Mouse (Mus musculus): ENCODE measurements around the gene Gm10097.

Gene Gm10097

GRCm38 (mm10) chr10:5083716-5084115, 14.7 kb downstream of the Gm10097 start:
- DNase-seq (ENCODE audit: low spot score in 2 of 2) = no peak

DNA sequence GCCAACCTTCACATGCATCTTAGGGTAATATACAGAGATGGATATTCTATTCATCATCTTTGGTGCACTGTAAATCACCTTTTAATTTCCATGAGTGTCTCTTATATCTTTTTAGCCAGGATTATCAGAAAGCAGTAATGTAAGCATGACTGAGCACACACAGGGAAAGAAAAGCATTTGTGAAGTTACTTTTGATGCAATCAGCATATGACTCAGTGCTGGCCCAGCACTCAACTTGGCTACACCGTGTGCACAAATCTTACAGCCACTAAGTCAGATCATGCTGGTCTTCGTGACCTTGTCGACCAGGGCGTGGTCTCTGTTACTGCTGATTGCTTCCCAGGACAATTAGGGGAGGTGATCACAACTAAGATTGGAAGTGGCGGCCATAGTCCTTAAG, 16.8 kb downstream of the Gm10097 start:
- no peak for DNase-seq (ENCODE audit: low spot score in 2 of 2)

- no peak for DNase-seq (ENCODE audit: low spot score in 2 of 2)
Observed at GRCm38 (mm10) chr10:5086329-5086728, 17.3 kb downstream of the Gm10097 start.

- no peak for DNase-seq (ENCODE audit: low spot score in 2 of 2)
Observed at GRCm38 (mm10) chr10:5087336-5087735, 18.3 kb downstream of the Gm10097 start.

- DNase-seq (ENCODE audit: low spot score in 2 of 2) = no peak
Observed at GRCm38 (mm10) chr10:5089133-5089532, 20.1 kb downstream of the Gm10097 start.

DNA sequence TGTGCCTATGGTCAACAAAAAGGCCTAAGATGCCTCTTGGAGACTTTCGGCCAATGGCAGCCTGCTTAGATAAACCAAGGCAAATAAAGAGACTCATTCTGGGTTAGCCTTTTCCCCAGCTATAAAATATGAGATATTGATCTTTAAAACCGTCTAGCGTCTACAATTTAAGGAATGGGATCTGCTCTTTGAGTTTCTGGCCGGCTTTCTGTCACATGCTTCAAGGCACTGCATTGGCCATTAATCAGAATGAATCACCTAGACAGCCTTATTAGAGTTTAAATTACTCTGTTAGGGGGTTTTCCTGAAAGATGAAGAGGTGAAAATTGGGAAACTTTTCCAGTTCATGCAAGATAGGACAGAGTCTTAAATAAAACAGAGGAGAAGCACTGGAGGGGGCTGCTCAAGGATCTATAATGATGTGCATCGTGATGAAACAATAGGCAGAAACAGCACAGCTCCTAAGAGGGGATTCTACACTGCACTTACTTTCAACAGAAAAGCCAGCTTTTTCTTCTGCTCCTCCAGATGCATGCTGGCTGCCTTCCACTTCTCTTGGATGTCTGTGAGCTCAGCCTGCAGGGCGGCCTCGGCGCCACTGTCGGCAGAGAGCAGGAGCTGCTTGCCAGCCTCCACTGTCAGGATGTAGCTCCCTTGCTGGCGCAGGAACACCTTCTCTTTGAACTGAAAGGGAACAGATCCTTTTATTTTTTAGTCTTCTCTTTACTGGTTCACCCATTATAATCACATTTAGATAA, 28.2 kb downstream of the Gm10097 start:
- no peak for DNase-seq (ENCODE audit: low spot score in 2 of 2)

DNA sequence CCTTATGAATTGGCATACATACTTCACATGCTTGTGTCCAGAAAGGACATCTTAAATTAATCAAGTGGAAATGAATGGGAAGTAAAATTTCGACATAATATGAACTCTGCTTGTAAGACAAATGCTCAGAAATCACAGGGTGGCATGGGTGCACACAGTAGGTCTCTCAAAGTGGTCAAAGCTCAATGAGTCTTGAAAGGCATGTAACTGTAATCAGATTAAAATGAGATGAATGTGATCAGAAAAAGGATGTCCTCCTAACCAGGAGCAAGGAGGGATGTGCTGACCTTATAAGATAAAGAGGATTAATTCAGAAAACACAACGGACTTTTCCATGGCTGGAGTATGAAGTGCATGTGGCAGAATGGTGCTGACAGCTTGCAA, 28.8 kb downstream of the Gm10097 start:
- no peak for DNase-seq (ENCODE audit: low spot score in 2 of 2)

DNA sequence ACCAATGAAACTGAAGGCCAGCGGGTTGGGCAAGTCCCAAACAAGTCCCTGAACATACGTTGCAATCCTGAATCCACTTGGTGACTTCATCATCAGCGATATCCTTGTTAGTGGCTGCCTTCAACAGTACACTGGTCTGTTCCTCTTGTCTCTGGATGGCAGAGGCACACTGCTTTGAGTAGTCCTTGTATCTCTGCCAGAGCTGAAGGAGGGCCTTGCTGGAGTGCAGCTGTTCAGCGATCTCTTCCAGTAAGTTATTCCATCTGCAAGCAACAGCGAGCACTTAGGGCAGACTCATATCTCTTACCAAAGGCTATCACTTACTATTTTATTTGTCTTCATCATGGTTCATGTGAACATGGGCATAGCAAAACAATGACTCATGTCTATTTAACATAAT, 41.8 kb downstream of the Gm10097 start:
- no peak for DNase-seq (ENCODE audit: low spot score in 2 of 2)

DNA sequence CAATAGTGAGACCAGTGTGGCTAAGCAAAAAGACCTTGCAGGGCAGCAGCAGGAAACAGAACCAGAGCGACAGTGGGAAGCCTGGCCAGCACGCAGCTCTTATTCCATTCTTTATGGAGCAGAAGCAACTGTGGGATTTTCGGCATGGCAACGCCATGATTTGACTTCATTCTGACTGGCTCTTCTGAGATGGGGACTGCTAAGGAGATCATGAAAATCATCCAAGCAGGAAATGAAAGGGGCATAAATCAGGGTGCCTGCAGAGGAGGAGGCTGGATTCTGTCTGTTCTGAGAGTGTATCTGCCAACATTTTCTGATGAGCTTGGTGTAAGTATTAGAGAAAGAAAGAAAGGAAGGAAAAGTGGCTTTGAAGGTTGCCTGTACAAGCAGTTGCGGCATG, 47.2 kb downstream of the Gm10097 start:
- DNase-seq (ENCODE audit: low spot score in 2 of 2) = no peak

DNA sequence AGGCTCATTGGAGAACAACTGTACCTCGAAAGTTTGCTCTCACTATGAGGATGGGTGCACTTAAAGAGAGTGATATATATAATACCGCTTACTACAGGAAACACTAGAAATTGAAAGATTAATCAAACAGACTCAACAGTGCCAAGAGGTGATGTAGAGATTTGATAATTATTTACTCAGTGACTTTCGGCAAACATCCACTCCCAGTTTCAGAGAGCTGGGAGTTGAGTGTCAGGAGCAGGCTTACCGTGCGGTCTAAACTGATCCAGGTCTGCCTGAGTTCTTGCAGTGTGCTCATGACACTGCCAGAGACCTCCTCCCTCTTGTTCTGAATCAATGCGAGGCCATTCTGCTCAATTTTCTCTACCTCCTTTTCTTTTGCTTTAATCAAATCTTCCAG, 47.7 kb downstream of the Gm10097 start:
- no peak for DNase-seq (ENCODE audit: low spot score in 2 of 2)
